Comparison of ENCODE assay signal across 9 mouse cellular contexts in the genomic region with DNA sequence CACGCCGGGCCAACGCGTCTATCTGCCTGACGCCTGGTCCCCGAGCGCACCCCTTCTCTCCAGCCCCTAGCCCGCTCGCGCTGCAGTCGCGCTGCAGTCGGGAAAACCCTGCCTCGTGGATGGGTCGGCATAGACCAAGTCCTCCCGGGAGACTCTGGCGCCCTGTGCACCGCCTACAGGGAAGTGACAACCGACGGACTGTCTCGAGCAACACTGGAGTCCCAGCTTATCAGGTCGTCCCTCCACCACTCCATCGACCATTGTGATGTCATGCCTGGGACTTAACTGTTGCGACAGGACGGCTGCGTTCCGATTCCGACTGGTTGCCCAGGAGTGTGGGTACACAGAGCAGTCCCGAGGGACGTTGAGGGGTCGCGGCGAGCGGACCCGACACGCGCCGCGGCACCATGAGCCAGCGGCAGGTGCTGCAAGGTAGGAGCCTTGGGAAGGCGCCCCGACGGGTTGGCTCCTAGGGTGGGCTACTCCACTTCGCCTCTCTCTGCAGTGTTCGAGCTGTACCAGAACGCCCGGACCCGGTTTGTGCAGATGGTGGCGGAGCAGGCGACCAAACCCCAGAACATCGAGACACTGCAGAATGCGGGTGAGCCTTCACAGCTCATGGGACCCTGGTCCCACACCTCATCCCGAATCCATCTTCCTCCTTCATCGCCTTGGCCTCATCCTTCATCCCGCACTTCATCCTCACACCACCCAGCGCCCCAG. TPM values are rescaled to one million over a fixed set of nuclear protein-coding genes. Genes with fewer than 3 reads are reported as not detected.
A peak's percentile ranks its signal among the peaks of the same experiment; 100 is the strongest.
DNase-seq lines count a peak whose midpoint lies in the region; ATAC-seq and TF ChIP-seq lines count a peak whose summit lies in the region.
"Had no signal": no experiment of that assay in that cellular context is flagged by ENCODE, and none has a peak within 500 bp of the region (broad histone marks: within the 10 kb centered on the region; RNA-seq: fewer than 3 reads in every experiment).

No protein-coding gene starts in this region.

- H3K4me1 ChIP-seq in cortical plate, adult 2 months (ENCODE audit: control insufficient read depth, insufficient read depth, low read length): no peaks in the 10 kb centered on the region
- H3K4me1 ChIP-seq in liver, embryonic 15.5 days (replicated peaks): 0 out of 2 replicates have a peak, but pooled peaks cover 4% of the 10 kb centered on the region

- peaks cover 84% of the 10 kb centered on the region for H3K27me3 ChIP-seq in liver, embryonic 15.5 days

- H3K4me2 ChIP-seq in liver, embryonic 15.5 days: peak overlapping the region; percentile 18; the same call in 1 of the 2 replicates
- H3K4me2 ChIP-seq: hindbrain, embryonic 15.5 days had no signal

- 0 out of 2 replicates have a peak overlapping the region, but pooled peaks have one; percentile 10 for H3K4me3 ChIP-seq in cortical plate, adult 2 months (ENCODE audit: insufficient read depth, low read length)
- 0 out of 2 replicates have a peak overlapping the region, but pooled peaks have one; percentile 12 for H3K4me3 ChIP-seq in liver, embryonic 15.5 days (replicated peaks)
- H3K4me3 ChIP-seq: hindbrain, embryonic 15.5 days had no signal

- TF ChIP-seq POLR2A in cortical plate, adult 2 months (IDR thresholded peaks at IDR 0.05; ENCODE audit: extremely low read depth, insufficient read depth, low read length): no peak

- H3K36me3 ChIP-seq in liver, embryonic 15.5 days (replicated peaks): no peaks in the 10 kb centered on the region
- H3K36me3 ChIP-seq: hindbrain, embryonic 15.5 days had no signal

- no peak overlapping the region for H3K27ac ChIP-seq in cortical plate, adult 2 months (ENCODE audit: insufficient read depth, low read length)
- H3K27ac ChIP-seq in liver, embryonic 15.5 days (replicated peaks): no peak overlapping the region
- H3K27ac ChIP-seq: hindbrain, embryonic 15.5 days had no signal

- 1% methylated on average over 56 of the region's 56 CpGs for WGBS in liver, embryonic 15.5 days (ENCODE audit: insufficient replicate concordance)

- no peak for TF ChIP-seq CTCF in cortical plate, adult 2 months (IDR thresholded peaks at IDR 0.05; ENCODE audit: extremely low read depth, insufficient read depth, low read length)

- peak; percentile 25 to 43 for ATAC-seq in hematopoietic stem cell, adult 5-6 weeks (replicated peaks in 1 of 2; ENCODE audit: insufficient read depth in 1 of 2, low FRiP score in 2 of 2, low TSS enrichment in 1 of 2, low read depth in 1 of 2, poor library complexity in 2 of 2, severe bottlenecking in 2 of 2)
- ATAC-seq in liver, embryonic 15.5 days (ENCODE audit: insufficient read depth): no peak

- H3K9me3 ChIP-seq in liver, embryonic 15.5 days (replicated peaks): no peaks in the 10 kb centered on the region
- H3K9me3 ChIP-seq: hindbrain, embryonic 15.5 days had no signal

- no peak overlapping the region for H3K9ac ChIP-seq in liver, embryonic 15.5 days
- H3K9ac ChIP-seq: hindbrain, embryonic 15.5 days had no signal

- DNase-seq in heart, adult 11 months: peak; percentile 89
- DNase-seq in heart, adult 8-10 months (ENCODE audit: low spot score): no peak
- peak; percentile 54 to 64 for DNase-seq in B cell, adult 2 months
- peak; percentile 60 for DNase-seq in retina, embryonic 14.5 days (ENCODE audit: low spot score)
- no peak for DNase-seq in ovary, adult 18-20 months (ENCODE audit: low spot score)

RNA-seq across cellular contexts. Expression of a gene that starts 5.0 kb away (rescaled TPM):
- under 1 TPM in 3 of 4 experiments, not detected in 1; 0.38 to 0.65 (median 0.49) TPM for total RNA-seq in heart, adult 8-10 months (2022)
- 6.7 and 8.9 TPM in 2 replicates for polyA plus RNA-seq in cortical plate, adult 2 months (2012; rRNA removed)
- not detected in 2 replicates for total RNA-seq in hematopoietic stem cell, adult 5-6 weeks (2017)
- polyA plus RNA-seq in liver, embryonic 15.5 days (2015; fragmentation: Nextera tagmentation; extraction: Ambion mirVana): not detected in 2 replicates

RNA-seq across cellular contexts. Expression of a gene that starts 22.0 kb away (rescaled TPM):
- 10 to 100 TPM; 51.9 to 74.4 (median 64.3) TPM for total RNA-seq in heart, adult 8-10 months (2022)
- polyA plus RNA-seq in cortical plate, adult 2 months (2012; rRNA removed): 34.7 and 37.1 TPM in 2 replicates
- total RNA-seq in hematopoietic stem cell, adult 5-6 weeks (2017): 53.8 and 66.8 TPM in 2 replicates
- 4.1 and 4.2 TPM in 2 replicates for polyA plus RNA-seq in liver, embryonic 15.5 days (2015; fragmentation: Nextera tagmentation; extraction: Ambion mirVana)

RNA-seq across cellular contexts. Expression of a gene that starts 26.6 kb away (rescaled TPM):
- 100 to 1,000 TPM in 1 of 4 experiments, 10 to 100 TPM in 3; 88.6 to 108 (median 96.9) TPM for total RNA-seq in heart, adult 8-10 months (2022)
- 117 and 125 TPM in 2 replicates for polyA plus RNA-seq in cortical plate, adult 2 months (2012; rRNA removed)
- total RNA-seq in hematopoietic stem cell, adult 5-6 weeks (2017): 188 and 197 TPM in 2 replicates
- polyA plus RNA-seq in liver, embryonic 15.5 days (2015; fragmentation: Nextera tagmentation; extraction: Ambion mirVana): 76.8 and 85.1 TPM in 2 replicates

Comparison
In these comparisons a context has a peak if more than half of its experiments do, and no peak if none do; other contexts are left out.
1. DNase-seq: peak in heart, adult 11 months (single experiment), B cell, adult 2 months (2 of 2) and retina, embryonic 14.5 days (single experiment); none in heart, adult 8-10 months (single experiment) and ovary, adult 18-20 months (single experiment).